Mouse (Mus musculus): Measurements from ENCODE around the gene Arf4. TPM values are rescaled to one million over a fixed set of nuclear protein-coding genes. Genes with fewer than 3 reads are reported as not detected.

Arf4 gene
- polyA plus RNA-seq (2012; rRNA removed; ENCODE audit: low replicate concordance) = 121 and 269 TPM in 2 replicates

GRCm38 (mm10) chr14:26637851-26638707 is at the start of gene Arf4:
Arf4 (plus strand) TSS chr14:26638074.

GRCm38 (mm10) chr14:26669292-26670073 is 31.6 kb downstream of the Arf4 start, which contains the start of gene Pde12:
Pde12 (minus strand) TSS chr14:26669883.

DNA sequence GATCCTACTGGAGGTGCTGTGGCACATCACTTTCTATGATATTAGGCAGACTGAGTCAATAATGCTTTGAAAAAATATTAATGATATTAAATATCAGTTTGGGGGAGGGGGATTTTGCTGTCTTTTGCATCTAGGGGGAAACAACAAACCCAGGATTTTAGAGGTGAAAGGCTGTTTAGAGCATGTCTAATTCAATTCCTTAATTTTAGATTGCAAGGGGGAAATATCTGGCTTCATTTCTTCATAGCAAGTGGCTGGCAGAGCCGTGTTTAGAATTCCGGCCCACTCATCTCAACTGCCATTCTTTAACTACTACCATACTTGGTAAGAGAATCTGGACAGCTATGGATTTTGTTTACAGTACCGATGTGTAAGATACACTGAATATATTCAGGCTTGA is 55.1 kb downstream of the Arf4 start, which contains the start of gene Dnah12:
Dnah12 (plus strand) TSS at position 301 of the 400 bp plus-strand sequence.

Other genes starting within 250 kb of the Arf4 start
- 16.6 and 34.1 TPM in 2 replicates for gene Slmap, start 103.1 kb upstream of the Arf4 start, polyA plus RNA-seq (2012; rRNA removed; ENCODE audit: low replicate concordance)
- gene Dennd6a, start 64.2 kb upstream of the Arf4 start, polyA plus RNA-seq (2012; rRNA removed; ENCODE audit: low replicate concordance) = 10.6 and 16.6 TPM in 2 replicates
- 4.9 and 7.1 TPM in 2 replicates for gene Pde12, start 31.8 kb downstream of the Arf4 start, polyA plus RNA-seq (2012; rRNA removed; ENCODE audit: low replicate concordance)
- not detected in 2 replicates for gene Dnah12, start 55.2 kb downstream of the Arf4 start, polyA plus RNA-seq (2012; rRNA removed; ENCODE audit: low replicate concordance)

Measured in mammary gland, adult 2 months (tissue).